Mouse (Mus musculus) liver, embryonic 12.5 days (tissue): Measurements from ENCODE around the gene Bbs2. TPM values are rescaled to one million over a fixed set of nuclear protein-coding genes. Genes with fewer than 3 reads are reported as not detected.

Experiments used
- ATAC-seq: fragments of 200-750 bp; cut with Nextera tagmentation; 2 replicates; pipeline ENCODE4 v1.8.0; 2017; ENCODE audit warnings: moderate number of reproducible peaks, mild to moderate bottlenecking, moderate library complexity
- H3K27ac ChIP-seq: fragments of 300-500 bp; sonication (generic); 2 replicates; pipeline ENCODE4 v1.5.1; 2016; ENCODE audit warnings: mild to moderate bottlenecking
- H3K27me3 ChIP-seq: fragments of 300-500 bp; sonication (generic); replicated peaks from 2 replicates; pipeline ENCODE4 v1.6.1; 2016; ENCODE audit warnings: mild to moderate bottlenecking, moderate library complexity
- H3K36me3 ChIP-seq: fragments of 300-500 bp; sonication (generic); 2 replicates; pipeline ENCODE4 v1.6.1; 2016; ENCODE audit warnings: mild to moderate bottlenecking, moderate library complexity
- H3K4me1 ChIP-seq: fragments of 300-500 bp; sonication (generic); 2 replicates; pipeline ENCODE4 v1.6.1; 2016
- H3K4me2 ChIP-seq: fragments of 300-500 bp; sonication (generic); 2 replicates; pipeline ENCODE4 v1.6.1; 2016; ENCODE audit warnings: mild to moderate bottlenecking, moderate library complexity
- H3K4me3 ChIP-seq: fragments of 300-500 bp; sonication (generic); 2 replicates; pipeline ENCODE4 v1.5.1; 2016; ENCODE audit warnings: mild to moderate bottlenecking, moderate library complexity
- H3K9ac ChIP-seq: fragments of 300-500 bp; sonication (generic); 2 replicates; pipeline ENCODE4 v1.6.1; 2016; ENCODE audit warnings: mild to moderate bottlenecking, moderate library complexity
- H3K9me3 ChIP-seq: fragments of 300-500 bp; sonication (generic); replicated peaks from 2 replicates; pipeline ENCODE4 v1.6.1; 2016; ENCODE audit warnings: mild to moderate bottlenecking, moderate library complexity
- WGBS: fragments of 180-500 bp; shearing (Covaris S2); methylation state at CpG from one replicate; pipeline ENCODE4 v1.1.7; 2016; ENCODE audit not compliant: insufficient replicate concordance; 5-methylcytosine and 5-hydroxymethylcytosine counted together
- polyA plus RNA-seq: library from polyadenylated mRNA; unstranded; fragments of >200 nt; fragmentation: Nextera tagmentation; extraction: Ambion mirVana; gene quantifications from 2 replicates; pipeline ENCODE4 v1.2.1, GENCODE M21; 2016

The Bbs2 gene
- polyA plus RNA-seq, 1 experiment from 2014 or later, result 5.5 TPM

DNA sequence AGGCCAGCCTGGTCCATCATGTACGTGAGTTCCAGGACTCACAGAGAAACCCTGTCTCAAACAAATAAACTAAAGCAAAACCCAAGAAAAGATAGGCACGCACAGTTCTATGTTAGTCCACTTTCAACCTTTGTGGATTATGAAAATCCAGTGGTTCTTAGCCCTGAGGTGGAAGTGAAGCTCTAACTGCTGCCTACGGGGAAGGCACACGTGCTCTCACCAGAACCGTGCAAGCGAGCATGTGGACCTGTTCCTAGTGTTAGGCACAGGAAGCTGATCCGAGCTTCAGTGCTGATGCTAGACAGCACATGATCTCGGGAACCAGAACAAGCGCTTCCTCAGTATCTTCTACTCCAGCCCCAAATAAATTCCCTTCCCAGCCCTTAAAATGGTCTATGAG lies 5.9 kb downstream of the Bbs2 start:
- Histone ChIP-seq H3K4me3 (no peak overlapping the region), H3K27me3 (no peaks in the 10 kb centered on the region), H3K27ac (no peak overlapping the region), H3K4me2 (no peak overlapping the region), H3K9ac (no peak overlapping the region), H3K36me3 (no peaks in the 10 kb centered on the region), H3K4me1 (peaks cover 6% of the 10 kb centered on the region), H3K9me3 (no peaks in the 10 kb centered on the region)
- no peak for ATAC-seq
- 77% methylated on average over 9 of the region's 9 CpGs for WGBS

GRCm38 (mm10) chr8:94089715-94090114 lies 9.0 kb downstream of the Bbs2 start:
- no peak overlapping the region for H3K4me3 ChIP-seq
- 59% methylated on average over 6 of the region's 6 CpGs for WGBS

GRCm38 (mm10) chr8:94087964-94088363 lies 10.8 kb downstream of the Bbs2 start:
- Histone ChIP-seq H3K4me1 (peaks cover 8% of the 10 kb centered on the region), H3K4me3 (no peak overlapping the region), H3K9ac (no peak overlapping the region), H3K4me2 (no peak overlapping the region), H3K27ac (no peak overlapping the region), H3K9me3 (no peaks in the 10 kb centered on the region), H3K36me3 (no peaks in the 10 kb centered on the region), H3K27me3 (no peaks in the 10 kb centered on the region)
- ATAC-seq, result no peak
- WGBS, result 78% methylated on average over 9 of the region's 9 CpGs

More at GRCm38 (mm10) chr8:94089715-94090114, 9.0 kb downstream of the Bbs2 start:
- Histone ChIP-seq H3K27me3 (no peaks in the 10 kb centered on the region), H3K27ac (no peak overlapping the region), H3K36me3 (no peaks in the 10 kb centered on the region), H3K4me2 (no peak overlapping the region), H3K9ac (no peak overlapping the region), H3K9me3 (no peaks in the 10 kb centered on the region), H3K4me1 (no peaks in the 10 kb centered on the region)
- no peak for ATAC-seq

- Histone ChIP-seq H3K9me3 (no peaks in the 10 kb centered on the region), H3K27me3 (no peaks in the 10 kb centered on the region), H3K4me2 (no peak overlapping the region), H3K9ac (no peak overlapping the region), H3K4me1 (no peaks in the 10 kb centered on the region), H3K4me3 (no peak overlapping the region), H3K36me3 (no peaks in the 10 kb centered on the region), H3K27ac (no peak overlapping the region)
- WGBS, result 67% methylated on average over 12 of the region's 12 CpGs
- ATAC-seq, result no peak
Observed at GRCm38 (mm10) chr8:94076461-94077192, 22.1 kb downstream of the Bbs2 start.

DNA sequence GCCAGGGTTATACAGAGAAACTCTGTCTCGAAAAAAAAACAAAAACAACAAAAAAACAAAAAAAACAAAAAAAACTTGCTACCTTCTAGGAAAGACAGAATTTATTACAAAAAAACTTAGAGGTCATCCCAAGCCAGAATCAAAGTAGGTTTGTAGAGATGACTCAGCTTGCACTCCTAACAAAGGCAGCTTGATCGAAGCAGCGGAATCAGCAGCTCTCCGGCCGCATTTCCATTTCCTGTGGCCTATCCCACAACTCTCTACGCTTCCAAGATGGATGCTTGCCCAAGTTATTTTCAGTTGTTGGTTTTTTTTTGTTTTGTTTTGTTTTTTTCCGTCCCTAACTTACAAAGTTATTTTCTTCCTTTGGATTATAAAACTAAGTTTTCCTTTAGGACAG lies 29.9 kb downstream of the Bbs2 start:
- no peaks in the 10 kb centered on the region for H3K27me3 ChIP-seq
- no peak overlapping the region for H3K9ac ChIP-seq
- H3K4me2 ChIP-seq, result no peak overlapping the region
- ATAC-seq, result no peak
- WGBS, result 86% methylated on average over 7 of the region's 7 CpGs
- H3K9me3 ChIP-seq, result no peaks in the 10 kb centered on the region
- H3K36me3 ChIP-seq, result peaks cover 33% of the 10 kb centered on the region
- no peak overlapping the region for H3K27ac ChIP-seq
- peaks cover 7% of the 10 kb centered on the region for H3K4me1 ChIP-seq
- H3K4me3 ChIP-seq, result no peak overlapping the region

- H3K4me2 ChIP-seq, result no peak overlapping the region
- no peaks in the 10 kb centered on the region for H3K9me3 ChIP-seq
- peaks cover 7% of the 10 kb centered on the region for H3K4me1 ChIP-seq
- ATAC-seq, result no peak
- no peak overlapping the region for H3K27ac ChIP-seq
- peaks cover 55% of the 10 kb centered on the region for H3K36me3 ChIP-seq
- no peak overlapping the region for H3K9ac ChIP-seq
- WGBS, result 88% methylated on average over 11 of the region's 11 CpGs
- H3K4me3 ChIP-seq, result no peak overlapping the region
- H3K27me3 ChIP-seq, result no peaks in the 10 kb centered on the region
Observed at GRCm38 (mm10) chr8:94066121-94066863, 32.4 kb downstream of the Bbs2 start.

DNA sequence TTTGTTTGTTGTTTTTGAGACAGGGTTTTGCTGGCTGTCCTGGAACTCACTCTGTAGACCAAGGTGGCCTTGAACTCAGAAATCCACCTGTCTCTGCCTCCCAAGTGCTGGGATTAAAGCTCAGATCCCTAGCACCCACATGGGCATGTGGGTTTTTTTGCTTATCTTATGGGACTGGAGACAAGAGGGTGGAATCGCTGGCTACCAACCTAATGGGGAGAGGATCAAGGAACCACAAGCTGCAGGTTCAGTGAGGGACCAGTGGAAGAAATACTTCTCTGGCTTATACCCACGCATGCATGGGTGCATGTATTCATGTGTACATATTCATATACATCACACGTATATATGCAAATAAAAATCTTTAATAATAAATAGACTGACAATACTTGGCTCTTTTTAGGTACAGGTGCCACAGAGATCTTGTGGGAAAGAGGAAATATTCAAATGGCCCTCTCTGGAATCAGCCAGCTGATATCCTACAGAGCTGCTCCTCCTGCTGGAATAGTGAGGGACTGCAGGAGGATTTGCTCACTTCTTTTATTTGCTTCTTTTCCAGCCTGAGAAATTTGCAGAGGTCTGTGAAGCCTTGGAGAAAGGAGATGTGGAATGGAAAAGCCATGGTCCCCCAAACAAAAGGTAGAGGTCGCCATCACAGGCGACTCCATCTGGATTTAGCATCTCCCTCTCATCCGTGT lies 41.4 kb downstream of the Bbs2 start:
- ATAC-seq, result no peak
- Histone ChIP-seq H3K27ac (no peak overlapping the region), H3K4me3 (no peak overlapping the region), H3K27me3 (no peaks in the 10 kb centered on the region), H3K4me1 (no peaks in the 10 kb centered on the region), H3K4me2 (no peak overlapping the region), H3K9me3 (no peaks in the 10 kb centered on the region), H3K9ac (no peak overlapping the region), H3K36me3 (peaks cover 83% of the 10 kb centered on the region)
- 58% methylated on average over 6 of the region's 6 CpGs for WGBS

DNA sequence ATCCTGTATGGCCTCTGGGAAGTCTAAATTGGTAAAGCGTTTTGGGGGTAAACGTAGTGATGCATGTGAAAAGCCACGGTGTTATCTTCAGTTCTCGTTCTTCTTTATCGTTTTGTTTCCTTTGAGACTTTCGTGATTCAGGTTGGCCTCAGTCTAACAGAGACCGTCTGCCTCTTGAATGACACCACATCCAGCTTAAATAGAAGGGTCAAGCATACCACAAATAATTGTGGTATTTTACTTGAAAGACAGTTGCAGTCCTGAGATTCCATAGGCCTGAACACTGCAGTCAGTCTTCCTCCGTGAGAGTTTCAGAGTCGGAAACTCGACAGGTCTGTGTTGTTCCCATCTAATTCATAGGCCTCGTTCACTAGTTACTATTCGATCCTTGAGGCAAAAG lies 46.0 kb downstream of the Bbs2 start:
- Histone ChIP-seq H3K27me3 (no peaks in the 10 kb centered on the region), H3K36me3 (peaks cover 57% of the 10 kb centered on the region), H3K9me3 (no peaks in the 10 kb centered on the region), H3K9ac (no peak overlapping the region), H3K27ac (no peak overlapping the region), H3K4me1 (no peaks in the 10 kb centered on the region), H3K4me2 (no peak overlapping the region), H3K4me3 (no peak overlapping the region)
- no peak for ATAC-seq
- 80% methylated on average over 12 of the region's 12 CpGs for WGBS

DNA sequence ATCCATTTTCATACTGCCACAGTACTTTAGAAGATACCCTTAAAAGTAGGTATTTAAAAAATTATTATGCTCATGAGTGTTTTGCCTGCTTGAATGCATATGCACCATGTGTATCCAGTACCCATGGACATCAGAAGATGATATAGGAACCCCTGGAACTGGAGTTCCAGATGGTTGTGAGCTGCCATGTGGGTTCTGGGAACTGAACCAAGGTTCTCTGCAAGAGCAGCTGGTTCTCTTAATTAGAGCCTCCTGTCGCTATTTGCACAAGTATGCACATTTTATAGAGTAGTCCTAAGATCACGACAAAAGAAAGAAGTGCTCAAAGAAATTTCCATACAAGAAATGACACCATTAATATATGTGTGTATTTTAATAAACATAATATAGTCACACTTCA lies 50.9 kb downstream of the Bbs2 start:
- Histone ChIP-seq H3K9ac (no peak overlapping the region), H3K27me3 (no peaks in the 10 kb centered on the region), H3K36me3 (peaks cover 21% of the 10 kb centered on the region), H3K4me2 (no peak overlapping the region), H3K4me1 (no peaks in the 10 kb centered on the region), H3K27ac (no peak overlapping the region), H3K9me3 (no peaks in the 10 kb centered on the region), H3K4me3 (no peak overlapping the region)
- WGBS, result 80% methylated on average over 2 of the region's 2 CpGs
- no peak for ATAC-seq

GRCm38 (mm10) chr8:94037806-94038205 lies 60.9 kb downstream of the Bbs2 start:
- 6% methylated on average over 15 of the region's 15 CpGs for WGBS
- H3K4me1 ChIP-seq, result peaks cover 42% of the 10 kb centered on the region
- peak overlapping the region; percentile 75 for H3K9ac ChIP-seq
- H3K4me2 ChIP-seq, result peak overlapping the region; percentile 86
- no peaks in the 10 kb centered on the region for H3K9me3 ChIP-seq
- no peak for ATAC-seq
- peak overlapping the region; percentile 81 for H3K4me3 ChIP-seq
- H3K27ac ChIP-seq, result peak overlapping the region; percentile 68
- H3K27me3 ChIP-seq, result no peaks in the 10 kb centered on the region
- peaks cover 13% of the 10 kb centered on the region for H3K36me3 ChIP-seq

DNA sequence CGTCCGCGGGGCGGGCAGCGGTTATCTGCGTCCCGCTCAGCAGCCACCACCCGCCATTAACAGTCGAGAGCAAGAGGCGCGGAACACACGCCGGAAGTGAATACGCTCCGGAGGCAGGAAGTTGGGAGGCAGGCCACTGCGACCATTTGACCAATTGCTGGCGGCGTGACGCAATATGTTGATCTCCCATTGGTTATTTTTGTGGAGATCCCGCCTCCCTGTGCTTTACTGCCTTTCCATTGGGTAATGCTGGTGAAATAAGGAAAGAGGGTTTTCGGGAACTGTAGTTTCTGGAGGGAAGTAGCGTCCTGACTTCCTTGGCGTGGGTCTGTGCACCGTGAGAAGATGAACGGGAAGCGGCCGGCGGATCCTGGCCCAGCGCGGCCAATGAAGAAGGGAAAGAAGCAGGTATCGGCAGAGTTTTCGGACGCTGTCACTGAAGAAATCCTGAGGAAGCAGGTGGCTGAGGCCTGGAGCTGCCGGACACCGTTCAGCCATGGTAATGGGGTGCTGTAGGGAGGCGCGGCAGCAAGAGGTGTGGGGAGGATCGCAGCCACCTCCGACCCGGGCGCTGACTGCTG lies 61.7 kb downstream of the Bbs2 start, which contains the start of the genes Nudt21 and Ogfod1:
Gene Nudt21, minus strand, starts transcription at position 88 of the 581 bp plus-strand sequence.
Gene Ogfod1, plus strand, starts transcription at position 255 of the 581 bp plus-strand sequence.
- Histone ChIP-seq H3K9me3 (no peaks in the 10 kb centered on the region), H3K9ac (peak within 1 kb of the TSS; percentile 78), H3K27ac (peak within 1 kb of the TSS; percentile 86), H3K27me3 (no peaks in the 10 kb centered on the region), H3K4me3 (peak within 1 kb of the TSS; percentile 81), H3K4me1 (peaks cover 47% of the 10 kb centered on the region), H3K4me2 (peak within 1 kb of the TSS; percentile 86), H3K36me3 (peaks cover 17% of the 10 kb centered on the region)
- WGBS, result under 1% methylated on average over 41 of the region's 41 CpGs
- peak; percentile 96 for ATAC-seq
